Mouse (Mus musculus) limb, embryonic 14.5 days (tissue): ENCODE measurements around the gene Fam187a. TPM values are rescaled to one million over a fixed set of nuclear protein-coding genes. Genes with fewer than 3 reads are reported as not detected.

Experiments
- ATAC-seq: fragments of 200-750 bp; cut with Nextera tagmentation; 2 replicates; pipeline ENCODE4 v1.8.0; 2017; ENCODE audit warnings: low read depth, moderate number of reproducible peaks, moderate TSS enrichment; ENCODE audit not compliant: low FRiP score
- DNase-seq: peaks from one replicate; pipeline ENCODE4 v3.0.0-alpha.2; 2015; ENCODE audit warnings: low spot score
- H3K27ac ChIP-seq: fragments of 300-500 bp; sonication (generic); replicated peaks from 2 replicates; pipeline ENCODE4 v1.5.1; 2014; ENCODE audit warnings: low read depth, mild to moderate bottlenecking, low read length, moderate library complexity, mixed read lengths
- H3K27me3 ChIP-seq: fragments of 300-500 bp; sonication (generic); 2 replicates; pipeline ENCODE4 v1.6.1; 2014; ENCODE audit warnings: low read length, mixed read lengths; ENCODE audit not compliant: control insufficient read depth, insufficient read depth
- H3K36me3 ChIP-seq: fragments of 300-500 bp; sonication (generic); 2 replicates; pipeline ENCODE4 v1.6.1; 2014; ENCODE audit warnings: mild to moderate bottlenecking, low read length, moderate library complexity, mixed read lengths; ENCODE audit not compliant: control insufficient read depth, insufficient read depth
- H3K4me1 ChIP-seq: fragments of 300-500 bp; sonication (generic); 2 replicates; pipeline ENCODE4 v1.6.1; 2014; ENCODE audit warnings: antibody characterized with exemption, low read length, mixed read lengths; ENCODE audit not compliant: control insufficient read depth, insufficient read depth
- H3K4me2 ChIP-seq: fragments of 300-500 bp; sonication (generic); replicated peaks from 2 replicates; pipeline ENCODE4 v1.6.1; 2014; ENCODE audit warnings: low read depth, mild to moderate bottlenecking, low read length, moderate library complexity; ENCODE audit not compliant: severe bottlenecking
- H3K4me3 ChIP-seq: fragments of 300-500 bp; sonication (generic); replicated peaks from 2 replicates; pipeline ENCODE4 v1.5.1; 2014; ENCODE audit warnings: low read length
- H3K9ac ChIP-seq: fragments of 300-500 bp; sonication (generic); 2 replicates; pipeline ENCODE4 v1.6.1; 2014; ENCODE audit warnings: mild to moderate bottlenecking, low read depth, low read length, moderate library complexity; ENCODE audit not compliant: severe bottlenecking
- H3K9me3 ChIP-seq: fragments of 300-500 bp; sonication (generic); 2 replicates; pipeline ENCODE4 v1.6.1; 2016; ENCODE audit warnings: low read length; ENCODE audit not compliant: control insufficient read depth
- POLR2A ChIP-seq: fragments of 200-500 bp; IDR thresholded peaks from 2 replicates; pipeline ENCODE4 v1.8.0; 2012; ENCODE audit warnings: inconsistent platforms, mild to moderate bottlenecking, moderate library complexity, borderline replicate concordance; ENCODE audit not compliant: insufficient read depth, insufficient read length; ENCODE audit errors: extremely low read depth
- WGBS: fragments of 180-500 bp; shearing (Covaris S2); extraction: QIAGEN DNeasy Blood & Tissue Kit; methylation state at CpG from one replicate; pipeline ENCODE4 v1.1.7; 2014; 5-methylcytosine and 5-hydroxymethylcytosine counted together
- polyA plus RNA-seq, 2 experiments: library from polyadenylated mRNA; depleted of rRNA in 1 of 2; stranded (reverse) in 1 of 2; unstranded in 1 of 2; fragments of >200 nt; fragmentation: Nextera tagmentation in 1 of 2; extraction: Ambion mirVana in 1 of 2; gene quantifications; 2 replicates each; pipeline versions ENCODE4 v1.2.1 to v1.2.3; 2012 to 2014

Fam187a gene
- polyA plus RNA-seq, 2 experiments: not detected

GRCm38 (mm10) chr11:102902107-102902506 lies 17.1 kb downstream of the Fam187a start:
- no peak for DNase-seq
- Histone ChIP-seq H3K27me3 (no peaks in the 10 kb centered on the region), H3K9ac (no peak overlapping the region), H3K27ac (no peak overlapping the region), H3K9me3 (no peaks in the 10 kb centered on the region), H3K36me3 (peaks cover 25% of the 10 kb centered on the region), H3K4me2 (no peak overlapping the region), H3K4me3 (no peak overlapping the region), H3K4me1 (no peaks in the 10 kb centered on the region)
- WGBS: 79% methylated on average over 5 of the region's 5 CpGs
- no peak for ATAC-seq
- TF ChIP-seq POLR2A: no peak

DNA sequence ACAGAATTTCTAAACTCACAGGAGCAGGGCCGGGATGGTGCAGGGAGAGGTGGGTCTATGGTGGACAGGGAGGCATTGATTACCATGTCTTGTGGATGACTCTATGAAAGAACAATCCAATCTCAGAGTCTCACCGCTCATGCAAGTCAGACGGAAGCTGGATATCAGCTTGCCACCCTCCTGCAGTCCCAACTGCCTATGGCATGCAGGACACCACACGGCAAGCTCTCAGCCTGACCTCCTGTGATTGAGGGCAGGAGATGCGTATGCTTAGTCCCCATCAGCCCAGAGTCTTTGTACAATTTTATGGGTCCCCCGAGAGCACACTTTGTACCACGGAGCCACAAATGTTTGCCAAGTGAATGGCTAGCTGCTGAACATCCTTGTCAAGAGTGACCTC lies 18.7 kb downstream of the Fam187a start:
- Histone ChIP-seq H3K9ac (no peak overlapping the region), H3K36me3 (peaks cover 40% of the 10 kb centered on the region), H3K4me1 (no peaks in the 10 kb centered on the region), H3K27me3 (no peaks in the 10 kb centered on the region), H3K9me3 (no peaks in the 10 kb centered on the region), H3K4me2 (no peak overlapping the region), H3K27ac (no peak overlapping the region), H3K4me3 (no peak overlapping the region)
- 77% methylated on average over 7 of the region's 7 CpGs for WGBS
- ATAC-seq: no peak
- DNase-seq: no peak
- no peak for TF ChIP-seq POLR2A

GRCm38 (mm10) chr11:102911376-102911775 lies 26.4 kb downstream of the Fam187a start:
- peaks cover 93% of the 10 kb centered on the region for H3K36me3 ChIP-seq
- WGBS: 82% methylated on average over 7 of the region's 7 CpGs

GRCm38 (mm10) chr11:102915380-102915779 lies 30.4 kb downstream of the Fam187a start:
- Histone ChIP-seq H3K9me3 (no peaks in the 10 kb centered on the region), H3K36me3 (peaks cover 53% of the 10 kb centered on the region), H3K4me3 (no peak overlapping the region), H3K4me1 (no peaks in the 10 kb centered on the region), H3K27me3 (no peaks in the 10 kb centered on the region), H3K27ac (no peak overlapping the region), H3K9ac (no peak overlapping the region), H3K4me2 (no peak overlapping the region)
- WGBS: 85% methylated on average over 9 of the region's 9 CpGs
- DNase-seq (no peak), ATAC-seq (no peak)
- TF ChIP-seq POLR2A: no peak

More at GRCm38 (mm10) chr11:102911376-102911775, 26.4 kb downstream of the Fam187a start:
- ATAC-seq (no peak), DNase-seq (no peak)
- Histone ChIP-seq H3K4me1 (no peaks in the 10 kb centered on the region), H3K4me3 (no peak overlapping the region), H3K9ac (no peak overlapping the region), H3K27me3 (no peaks in the 10 kb centered on the region), H3K4me2 (no peak overlapping the region), H3K9me3 (no peaks in the 10 kb centered on the region), H3K27ac (no peak overlapping the region)
- no peak for TF ChIP-seq POLR2A

DNA sequence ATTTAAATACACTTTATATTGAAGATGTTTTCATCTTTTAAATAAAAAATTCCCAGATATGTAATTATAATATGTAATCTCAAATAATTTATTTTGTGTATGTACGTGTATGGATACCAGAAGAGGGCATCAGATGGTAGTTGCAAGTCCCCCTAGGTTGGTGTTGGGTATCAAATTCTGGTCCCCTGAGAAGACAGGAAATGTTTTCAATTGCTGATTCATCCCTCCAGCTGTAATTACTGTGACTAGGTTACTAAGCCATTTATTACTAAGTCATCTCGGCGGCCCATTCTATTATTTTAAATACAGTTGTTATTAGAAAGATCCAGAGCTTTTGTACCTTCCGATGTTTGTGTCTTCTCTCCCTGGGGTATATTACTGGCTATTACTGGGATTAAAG lies 33.1 kb downstream of the Fam187a start:
- no peaks in the 10 kb centered on the region for H3K4me1 ChIP-seq
- ATAC-seq (no peak), DNase-seq (no peak)
- H3K9ac ChIP-seq: no peak overlapping the region
- WGBS: 85% methylated on average over 4 of the region's 4 CpGs
- H3K36me3 ChIP-seq: peaks cover 29% of the 10 kb centered on the region
- H3K27ac ChIP-seq: no peak overlapping the region
- H3K9me3 ChIP-seq: no peaks in the 10 kb centered on the region
- no peaks in the 10 kb centered on the region for H3K27me3 ChIP-seq
- no peak overlapping the region for H3K4me2 ChIP-seq
- TF ChIP-seq POLR2A: no peak
- no peak overlapping the region for H3K4me3 ChIP-seq

DNA sequence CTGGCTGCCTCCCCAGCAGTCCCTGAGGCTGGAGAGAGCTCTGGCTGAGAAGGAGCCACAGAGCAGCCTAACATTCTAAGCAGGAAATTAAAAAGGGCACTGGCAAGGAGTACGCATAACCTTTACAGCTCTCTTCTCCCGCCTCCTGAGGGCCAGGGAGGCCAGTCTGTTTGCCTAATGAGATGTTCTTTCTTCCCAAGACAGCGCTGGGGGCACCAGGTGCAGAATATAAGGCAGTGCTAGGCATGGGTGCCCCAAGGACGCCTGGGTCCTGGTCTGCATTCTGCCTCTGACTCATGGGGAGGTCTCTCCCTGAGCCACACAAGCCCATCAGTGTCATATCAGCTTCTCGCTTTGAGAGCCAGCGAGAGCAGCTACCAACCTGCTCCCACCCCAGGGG lies 36.5 kb downstream of the Fam187a start:
- H3K4me1 ChIP-seq: peaks cover 7% of the 10 kb centered on the region; the same call in 1 of the 2 replicates
- H3K4me2 ChIP-seq: no peak overlapping the region
- no peak for DNase-seq

More for the DNA sequence above, 36.5 kb downstream of the Fam187a start:
- H3K36me3 ChIP-seq: no peaks in the 10 kb centered on the region
- no peak for ATAC-seq
- 58% methylated on average over 6 of the region's 6 CpGs for WGBS
- TF ChIP-seq POLR2A: no peak
- H3K9ac ChIP-seq: no peak overlapping the region
- H3K27me3 ChIP-seq: no peaks in the 10 kb centered on the region
- no peak overlapping the region for H3K27ac ChIP-seq
- no peak overlapping the region for H3K4me3 ChIP-seq
- no peaks in the 10 kb centered on the region for H3K9me3 ChIP-seq
